Mouse (Mus musculus) right cerebral cortex, adult 2 months (tissue): ENCODE results near the gene Keap1.
"Not testable (repeated sequence)": the region's sequence is repeated elsewhere in the genome, so short reads cannot be mapped to it uniquely, and the experiment has no call there.

Experiments used
- DNase-seq, 2 experiments: peaks; one replicate each; pipeline ENCODE4 v3.0.0; 2021 to 2022; ENCODE audit warnings: low spot score in 2 of 2

The Keap1 gene

GRCm38 (mm10) chr9:21231551-21231950, 7.6 kb downstream of the Keap1 start:
- DNase-seq: no peak

GRCm38 (mm10) chr9:21227342-21227741, 11.8 kb downstream of the Keap1 start:
- DNase-seq: peak in 1 of 2 experiments; percentile 34

GRCm38 (mm10) chr9:21225415-21225758, 13.8 kb downstream of the Keap1 start:
- DNase-seq: no peak

- peak in 1 of 2 experiments; percentile 37 for DNase-seq
These were observed 14.4 kb downstream of the Keap1 start for GRCm38 (mm10) chr9:21224576-21225414.

GRCm38 (mm10) chr9:21223906-21224305, 15.3 kb downstream of the Keap1 start:
- DNase-seq: no peak

GRCm38 (mm10) chr9:21223490-21223889, 15.7 kb downstream of the Keap1 start:
- DNase-seq: not testable (repeated sequence)

- DNase-seq: no peak
These were observed 17.7 kb downstream of the Keap1 start for GRCm38 (mm10) chr9:21221383-21221929.

- DNase-seq: peak; percentile 95
These were observed 18.4 kb downstream of the Keap1 start for GRCm38 (mm10) chr9:21220490-21221382.

GRCm38 (mm10) chr9:21219820-21220219, 19.3 kb downstream of the Keap1 start:
- DNase-seq: no peak

GRCm38 (mm10) chr9:21216050-21216841, 22.9 kb downstream of the Keap1 start:
- peak; percentile 38 to 59 for DNase-seq

- no peak for DNase-seq
These were observed 25.5 kb downstream of the Keap1 start for GRCm38 (mm10) chr9:21213617-21214190.

- no peak for DNase-seq
These were observed 27.5 kb downstream of the Keap1 start for GRCm38 (mm10) chr9:21211624-21212023.

GRCm38 (mm10) chr9:21210821-21211220, 28.3 kb downstream of the Keap1 start:
- DNase-seq: no peak

- DNase-seq: no peak
These were observed 30.5 kb downstream of the Keap1 start for GRCm38 (mm10) chr9:21208626-21209025.

GRCm38 (mm10) chr9:21206848-21207247, 32.3 kb downstream of the Keap1 start:
- no peak for DNase-seq

- peak in 1 of 2 experiments; percentile 46 for DNase-seq
These were observed 34.5 kb downstream of the Keap1 start for GRCm38 (mm10) chr9:21204528-21205272.

GRCm38 (mm10) chr9:21204156-21204527, 35.0 kb downstream of the Keap1 start:
- no peak for DNase-seq

- no peak for DNase-seq
These were observed 40.2 kb downstream of the Keap1 start for GRCm38 (mm10) chr9:21198960-21199359.

GRCm38 (mm10) chr9:21197981-21198380, 41.2 kb downstream of the Keap1 start:
- DNase-seq: peak; percentile 70 to 83
